Mouse (Mus musculus): Measurements from ENCODE around the gene Zc3h12b.

GRCm38 (mm10) chrX:95852806-95853205 lies 141.3 kb downstream of the Zc3h12b start:
- TF ChIP-seq POLR2A (IDR thresholded peaks at IDR 0.05; ENCODE audit: extremely low read depth, insufficient read depth, low read length) (no peak), CTCF (IDR thresholded peaks at IDR 0.05; ENCODE audit: low read depth, low read length) (no peak)

Measured in liver, adult 2 months (tissue).